Comparison of ENCODE assay signal across 8 mouse cellular contexts in genomic region chr2:152636246-152637005, GRCm38 (mm10). TPM values are rescaled to one million over a fixed set of nuclear protein-coding genes. Genes with fewer than 3 reads are reported as not detected.
DNase-seq lines count a peak whose midpoint lies in the region; ATAC-seq and TF ChIP-seq lines count a peak whose summit lies in the region.

No protein-coding gene starts in this region.

- H3K4me3 ChIP-seq in heart, postnatal 0 days (ENCODE audit: low read depth, low read length) = no peak overlapping the region
- H3K4me3 ChIP-seq in stomach, embryonic 15.5 days (replicated peaks) = no peak overlapping the region
- H3K4me3 ChIP-seq in hindbrain, postnatal 0 days (ENCODE audit: low read length) = no peak overlapping the region

- peak; percentile 59 for ATAC-seq in heart, postnatal 0 days (ENCODE audit: insufficient read depth, low read depth)
- peak; percentile 67 for ATAC-seq in stomach, embryonic 15.5 days (ENCODE audit: insufficient read depth, low FRiP score, low read depth)
- no peak for ATAC-seq in hindbrain, postnatal 0 days

- 0 out of 2 replicates have a peak, but pooled peaks cover 5% of the 10 kb centered on the region for H3K27me3 ChIP-seq in heart, postnatal 0 days (ENCODE audit: control insufficient read depth, insufficient read depth, low read length)
- H3K27me3 ChIP-seq in stomach, embryonic 15.5 days (replicated peaks) = no peaks in the 10 kb centered on the region
- no peaks in the 10 kb centered on the region for H3K27me3 ChIP-seq in hindbrain, postnatal 0 days (ENCODE audit: insufficient read depth, low read length)

- WGBS in heart, postnatal 0 days = 41% methylated on average over 23 of the region's 23 CpGs
- WGBS in stomach, embryonic 15.5 days = 42% methylated on average over 23 of the region's 23 CpGs
- WGBS in hindbrain, postnatal 0 days = 66% methylated on average over 23 of the region's 23 CpGs

- peak; percentile 92 for TF ChIP-seq EP300 in heart, postnatal 0 days (IDR thresholded peaks at IDR 0.05; ENCODE audit: low read depth)

- H3K9ac ChIP-seq in heart, postnatal 0 days (replicated peaks; ENCODE audit: low read depth, low read length) = no peak overlapping the region
- no peak overlapping the region for H3K9ac ChIP-seq in stomach, embryonic 15.5 days
- no peak overlapping the region for H3K9ac ChIP-seq in hindbrain, postnatal 0 days (replicated peaks; ENCODE audit: low read length)

- intact Hi-C loops in left cerebral cortex, postnatal 4 days (cut with DNase I) = no loop called here
- intact Hi-C loops in left cerebral cortex, postnatal 14 days (cut with DNase I) = no loop called here

- H3K36me3 ChIP-seq in heart, postnatal 0 days (replicated peaks; ENCODE audit: control insufficient read depth, insufficient read depth, low read length) = no peaks in the 10 kb centered on the region
- no peaks in the 10 kb centered on the region for H3K36me3 ChIP-seq in stomach, embryonic 15.5 days
- H3K36me3 ChIP-seq in hindbrain, postnatal 0 days (ENCODE audit: insufficient read depth, low read length) = no peaks in the 10 kb centered on the region

- H3K4me1 ChIP-seq in heart, postnatal 0 days (ENCODE audit: control insufficient read depth, insufficient read depth) = peaks cover 16% of the 10 kb centered on the region; the same call in 1 of the 2 replicates
- peaks cover 52% of the 10 kb centered on the region for H3K4me1 ChIP-seq in stomach, embryonic 15.5 days
- 0 out of 2 replicates have a peak, but pooled peaks cover 4% of the 10 kb centered on the region for H3K4me1 ChIP-seq in hindbrain, postnatal 0 days (ENCODE audit: insufficient read depth, low read length)

- no peak overlapping the region for H3K4me2 ChIP-seq in heart, postnatal 0 days (ENCODE audit: low read depth, low read length)
- 0 out of 2 replicates have a peak overlapping the region, but pooled peaks have one; percentile 26 for H3K4me2 ChIP-seq in stomach, embryonic 15.5 days
- no peak overlapping the region for H3K4me2 ChIP-seq in hindbrain, postnatal 0 days (ENCODE audit: low read depth, low read length)

- H3K9me3 ChIP-seq in heart, postnatal 0 days (replicated peaks; ENCODE audit: control insufficient read depth, low read length) = no peaks in the 10 kb centered on the region
- H3K9me3 ChIP-seq in stomach, embryonic 15.5 days = no peaks in the 10 kb centered on the region
- H3K9me3 ChIP-seq in hindbrain, postnatal 0 days (ENCODE audit: low read length) = no peaks in the 10 kb centered on the region

- no peak for TF ChIP-seq CTCF in heart, postnatal 0 days (IDR thresholded peaks at IDR 0.05; ENCODE audit: low read depth)
- no peak for TF ChIP-seq CTCF in hindbrain, postnatal 0 days (IDR thresholded peaks at IDR 0.05; ENCODE audit: low read depth)

- peak; percentile 21 for DNase-seq in left cerebral cortex, postnatal 4 days
- no peak for DNase-seq in left cerebral cortex, postnatal 14 days (ENCODE audit: low spot score in 2 of 2)
- peak; percentile 77 for DNase-seq in heart, postnatal 0 days (ENCODE audit: low spot score)
- DNase-seq in liver = peak; percentile 57
- no peak for DNase-seq in hindbrain, postnatal 0 days (ENCODE audit: low spot score)
- no peak for DNase-seq in frontal cortex, postnatal 36 days (ENCODE audit: low spot score in 2 of 2)
- no peak for DNase-seq in retina, postnatal 1 day

- peak overlapping the region; percentile 65 for H3K27ac ChIP-seq in heart, postnatal 0 days (ENCODE audit: low read depth)
- peak overlapping the region; percentile 93 for H3K27ac ChIP-seq in stomach, embryonic 15.5 days
- no peak overlapping the region for H3K27ac ChIP-seq in hindbrain, postnatal 0 days

RNA-seq across cellular contexts. Expression of gene Rem1, which starts 9.7 kb away (rescaled TPM):
- total RNA-seq in left cerebral cortex, postnatal 4 days (2021) = under 1 TPM; 0.62 to 0.86 TPM
- total RNA-seq in left cerebral cortex, postnatal 14 days (2021) = under 1 TPM; 0.90 to 0.99 TPM
- total RNA-seq in heart, postnatal 0 days (2014; rRNA removed; ENCODE audit: low replicate concordance) = 4.8 and 12.5 TPM in 2 replicates
- polyA plus RNA-seq in heart, postnatal 0 days (2015; fragmentation: Nextera tagmentation; extraction: Ambion mirVana) = 10.2 TPM in 2 replicates
- 19.1 and 22.7 TPM in 2 replicates for polyA plus RNA-seq in stomach, embryonic 15.5 days (2015; fragmentation: Nextera tagmentation; extraction: Ambion mirVana)
- total RNA-seq in hindbrain, postnatal 0 days (2014; rRNA removed) = 1.0 and 1.1 TPM in 2 replicates
- polyA plus RNA-seq in hindbrain, postnatal 0 days (2015; fragmentation: Nextera tagmentation; extraction: Ambion mirVana) = 0.57 and 0.65 TPM in 2 replicates

RNA-seq across cellular contexts. Expression of gene Defb25, which starts 13.6 kb away (rescaled TPM):
- total RNA-seq in left cerebral cortex, postnatal 4 days (2021) = not detected
- not detected for total RNA-seq in left cerebral cortex, postnatal 14 days (2021)
- total RNA-seq in heart, postnatal 0 days (2014; rRNA removed; ENCODE audit: low replicate concordance) = not detected in 2 replicates
- 0.53 and 0.54 TPM in 2 replicates for polyA plus RNA-seq in heart, postnatal 0 days (2015; fragmentation: Nextera tagmentation; extraction: Ambion mirVana)
- polyA plus RNA-seq in stomach, embryonic 15.5 days (2015; fragmentation: Nextera tagmentation; extraction: Ambion mirVana) = 1.2 and 1.6 TPM in 2 replicates
- not detected in 2 replicates for total RNA-seq in hindbrain, postnatal 0 days (2014; rRNA removed)
- polyA plus RNA-seq in hindbrain, postnatal 0 days (2015; fragmentation: Nextera tagmentation; extraction: Ambion mirVana) = not detected in 2 replicates

RNA-seq across cellular contexts. Expression of gene Defb36, which starts 32.3 kb away (rescaled TPM):
- total RNA-seq in left cerebral cortex, postnatal 4 days (2021) = not detected
- not detected for total RNA-seq in left cerebral cortex, postnatal 14 days (2021)
- total RNA-seq in heart, postnatal 0 days (2014; rRNA removed; ENCODE audit: low replicate concordance) = not detected in 2 replicates
- polyA plus RNA-seq in heart, postnatal 0 days (2015; fragmentation: Nextera tagmentation; extraction: Ambion mirVana) = not detected in 2 replicates
- not detected in 2 replicates for polyA plus RNA-seq in stomach, embryonic 15.5 days (2015; fragmentation: Nextera tagmentation; extraction: Ambion mirVana)
- not detected in 2 replicates for total RNA-seq in hindbrain, postnatal 0 days (2014; rRNA removed)
- not detected in 2 replicates for polyA plus RNA-seq in hindbrain, postnatal 0 days (2015; fragmentation: Nextera tagmentation; extraction: Ambion mirVana)

RNA-seq across cellular contexts. Expression of gene H13, which starts 32.8 kb away (rescaled TPM):
- 100 to 1,000 TPM; 149 to 160 TPM for total RNA-seq in left cerebral cortex, postnatal 4 days (2021)
- total RNA-seq in left cerebral cortex, postnatal 14 days (2021) = 10 to 100 TPM; 90.8 to 90.9 TPM
- 68.6 and 72.9 TPM in 2 replicates for total RNA-seq in heart, postnatal 0 days (2014; rRNA removed; ENCODE audit: low replicate concordance)
- polyA plus RNA-seq in heart, postnatal 0 days (2015; fragmentation: Nextera tagmentation; extraction: Ambion mirVana) = 53.4 and 55.0 TPM in 2 replicates
- polyA plus RNA-seq in stomach, embryonic 15.5 days (2015; fragmentation: Nextera tagmentation; extraction: Ambion mirVana) = 122 and 135 TPM in 2 replicates
- 182 and 196 TPM in 2 replicates for total RNA-seq in hindbrain, postnatal 0 days (2014; rRNA removed)
- 162 and 163 TPM in 2 replicates for polyA plus RNA-seq in hindbrain, postnatal 0 days (2015; fragmentation: Nextera tagmentation; extraction: Ambion mirVana)

RNA-seq across cellular contexts. Expression of gene Defb45, which starts 37.2 kb away (rescaled TPM):
- total RNA-seq in left cerebral cortex, postnatal 4 days (2021) = not detected
- not detected for total RNA-seq in left cerebral cortex, postnatal 14 days (2021)
- not detected in 2 replicates for total RNA-seq in heart, postnatal 0 days (2014; rRNA removed; ENCODE audit: low replicate concordance)
- polyA plus RNA-seq in heart, postnatal 0 days (2015; fragmentation: Nextera tagmentation; extraction: Ambion mirVana) = not detected in 2 replicates
- polyA plus RNA-seq in stomach, embryonic 15.5 days (2015; fragmentation: Nextera tagmentation; extraction: Ambion mirVana) = not detected in 2 replicates
- not detected in 2 replicates for total RNA-seq in hindbrain, postnatal 0 days (2014; rRNA removed)
- not detected in 2 replicates for polyA plus RNA-seq in hindbrain, postnatal 0 days (2015; fragmentation: Nextera tagmentation; extraction: Ambion mirVana)

Comparison
In these comparisons a context has a peak if more than half of its experiments do, and no peak if none do; other contexts are left out.
1. DNase-seq: peak in left cerebral cortex, postnatal 4 days (single experiment), heart, postnatal 0 days (single experiment) and liver (single experiment); none in left cerebral cortex, postnatal 14 days (0 of 2), hindbrain, postnatal 0 days (single experiment), frontal cortex, postnatal 36 days (0 of 2) and retina, postnatal 1 day (single experiment).